Mouse (Mus musculus): Measurements from ENCODE around the gene Fndc3b. TPM values are rescaled to one million over a fixed set of nuclear protein-coding genes. Genes with fewer than 3 reads are reported as not detected.

The Fndc3b gene
- total RNA-seq, 4 experiments from 2014 or later = 9.2 to 12.6 (median 11.2) TPM

GRCm38 (mm10) chr3:27673660-27674059 lies 37.4 kb downstream of the Fndc3b start:
- DNase-seq (ENCODE audit: low spot score in 2 of 2) = no peak

DNA sequence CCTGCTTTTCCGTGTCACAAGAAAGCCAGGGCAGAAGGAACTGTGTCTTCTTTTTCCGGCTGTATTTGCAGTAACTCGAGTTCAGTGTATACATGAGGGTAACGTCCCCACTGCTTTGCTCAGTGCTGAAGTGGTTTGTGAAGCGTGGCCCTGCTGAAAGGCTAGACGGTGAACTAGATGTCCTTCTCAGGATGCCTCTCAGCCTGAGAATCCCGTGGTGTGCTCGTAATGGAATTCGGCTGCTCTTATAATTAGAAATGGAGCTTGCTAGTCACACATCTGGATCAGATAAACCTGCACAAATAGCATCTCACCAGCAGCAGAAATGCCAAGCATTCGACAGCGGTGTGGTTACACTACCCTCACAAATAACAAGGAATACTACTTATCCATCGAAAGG lies 40.7 kb downstream of the Fndc3b start:
- DNase-seq (ENCODE audit: low spot score in 2 of 2) = no peak

GRCm38 (mm10) chr3:27667280-27667679 lies 43.8 kb downstream of the Fndc3b start:
- DNase-seq (ENCODE audit: low spot score in 2 of 2) = no peak

- DNase-seq (ENCODE audit: low spot score in 2 of 2) = no peak
Observed at GRCm38 (mm10) chr3:27665338-27665737, 45.8 kb downstream of the Fndc3b start.

GRCm38 (mm10) chr3:27663221-27663620 lies 47.9 kb downstream of the Fndc3b start:
- DNase-seq (ENCODE audit: low spot score in 2 of 2) = no peak

DNA sequence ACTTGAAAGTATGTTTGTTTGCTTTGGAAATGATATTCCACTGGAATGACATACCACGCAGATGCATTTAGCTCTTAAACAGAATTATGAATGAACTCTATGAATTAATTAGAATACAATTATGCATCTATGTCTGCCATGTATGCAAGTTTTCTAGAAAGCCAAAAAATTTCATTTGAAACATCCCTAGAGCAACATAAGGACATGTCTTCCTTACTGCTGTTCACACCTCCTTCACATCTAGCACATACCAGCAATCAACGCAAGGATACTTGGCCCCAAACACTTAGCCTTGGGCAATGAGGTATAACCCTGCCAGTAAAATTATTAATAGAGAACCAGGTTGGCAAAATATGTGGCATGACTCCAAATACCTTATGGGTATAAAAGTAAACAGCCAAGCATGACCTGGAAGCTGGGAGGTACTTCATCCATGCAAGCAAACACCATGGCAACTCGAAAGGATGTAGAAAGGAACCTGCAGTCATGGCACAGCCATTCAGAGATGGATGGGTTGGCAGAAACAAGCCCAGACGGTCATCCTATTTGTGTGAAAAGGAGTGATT lies 52.8 kb downstream of the Fndc3b start:
- DNase-seq (ENCODE audit: low spot score in 2 of 2) = no peak

DNA sequence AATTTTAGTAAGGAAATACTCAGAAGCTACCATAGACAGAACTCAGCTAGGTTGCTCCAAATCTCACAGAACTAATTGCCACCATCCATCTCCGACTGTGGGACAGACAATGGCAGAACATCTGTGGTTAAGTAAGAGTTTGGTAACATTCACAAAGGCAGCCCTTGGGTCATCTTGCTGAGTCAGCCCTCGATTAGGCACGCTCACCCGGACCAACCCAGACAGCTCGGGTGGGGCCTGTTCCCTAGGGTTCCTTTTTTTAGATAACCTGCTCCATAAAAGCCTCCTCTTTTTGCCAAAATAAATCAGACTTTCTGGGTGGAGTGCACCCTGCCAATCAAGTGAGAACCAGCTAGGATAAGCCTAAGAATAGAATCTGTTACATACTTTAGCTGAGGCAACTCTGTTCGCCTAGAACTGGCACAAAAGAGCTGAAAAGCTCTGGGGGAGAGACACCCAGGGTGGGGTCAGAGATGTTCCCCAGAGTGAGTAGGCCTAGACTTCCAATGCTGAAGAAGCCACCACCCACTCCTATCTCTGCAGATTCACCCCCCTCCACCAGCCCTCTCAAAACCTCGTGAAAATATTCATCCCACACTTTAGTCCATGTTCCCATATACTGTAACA lies 54.2 kb downstream of the Fndc3b start:
- peak; percentile 43 to 52 for DNase-seq (ENCODE audit: low spot score in 2 of 2)

DNA sequence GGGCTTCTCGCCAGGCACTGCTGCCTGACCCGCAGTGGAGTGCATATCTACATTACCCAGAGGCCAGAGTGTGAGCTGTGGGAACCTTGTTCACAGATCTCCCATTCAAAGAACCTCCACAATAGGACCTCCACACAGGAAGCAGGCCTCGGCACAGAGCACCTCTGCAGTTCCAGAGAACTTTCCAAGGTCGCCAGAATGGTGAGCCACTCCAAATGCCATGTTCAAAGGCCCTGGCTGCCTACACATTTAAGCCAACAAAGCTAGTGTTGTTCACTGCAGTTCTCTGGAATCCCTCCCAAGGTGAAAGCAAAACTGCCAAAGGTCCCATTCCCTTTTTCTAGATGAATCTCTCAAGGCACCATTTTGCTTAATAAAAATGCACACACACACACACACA lies 55.4 kb downstream of the Fndc3b start:
- no peak for DNase-seq (ENCODE audit: low spot score in 2 of 2)

GRCm38 (mm10) chr3:27655042-27655441 lies 56.1 kb downstream of the Fndc3b start:
- DNase-seq (ENCODE audit: low spot score in 2 of 2) = no peak

GRCm38 (mm10) chr3:27652451-27653011 lies 58.6 kb downstream of the Fndc3b start:
- no peak for DNase-seq (ENCODE audit: low spot score in 2 of 2)

DNA sequence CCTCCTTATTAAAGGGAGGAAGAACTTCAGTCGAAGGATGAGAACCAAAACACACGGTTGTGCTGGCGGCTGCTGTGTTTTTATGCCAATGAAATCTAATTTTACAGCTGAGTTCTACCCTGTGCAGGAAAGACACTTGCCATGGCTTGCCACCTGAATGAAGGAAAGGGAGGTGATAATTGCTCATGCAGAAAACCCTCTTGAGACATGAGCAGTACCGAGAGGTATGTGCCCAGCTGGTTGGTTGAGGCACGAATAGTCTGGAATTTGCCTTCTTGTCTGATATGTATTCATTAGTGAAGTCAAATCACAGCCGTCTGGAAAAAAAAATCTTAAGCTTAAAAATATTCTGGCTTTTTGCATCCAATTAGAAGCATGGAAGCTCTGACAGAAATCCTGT lies 59.4 kb downstream of the Fndc3b start:
- no peak for DNase-seq (ENCODE audit: low spot score in 2 of 2)

GRCm38 (mm10) chr3:27650083-27650482 lies 61.0 kb downstream of the Fndc3b start:
- no peak for DNase-seq (ENCODE audit: low spot score in 2 of 2)

GRCm38 (mm10) chr3:27649316-27649715 lies 61.8 kb downstream of the Fndc3b start:
- DNase-seq (ENCODE audit: low spot score in 2 of 2) = no peak

DNA sequence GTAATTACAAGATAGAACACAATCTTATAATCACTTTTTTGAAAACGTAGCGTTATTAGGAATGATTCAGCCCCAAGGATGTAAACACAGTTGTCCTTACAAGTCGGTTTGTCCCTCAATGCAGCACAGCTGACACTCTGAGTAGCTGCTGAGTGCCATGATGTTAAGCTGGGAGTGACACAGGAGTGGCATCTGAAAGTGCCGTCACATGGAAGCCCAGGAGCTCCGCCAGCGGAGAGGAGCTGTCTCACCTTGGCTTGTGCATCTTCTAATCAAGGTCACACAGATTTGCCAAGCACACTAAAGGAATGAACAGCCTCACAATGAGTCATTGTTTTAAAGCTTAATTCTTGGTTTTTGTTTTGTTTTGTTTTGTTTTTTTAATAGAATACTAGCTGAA lies 68.7 kb downstream of the Fndc3b start:
- no peak for DNase-seq (ENCODE audit: low spot score in 2 of 2)

GRCm38 (mm10) chr3:27639701-27640100 lies 71.4 kb downstream of the Fndc3b start:
- DNase-seq (ENCODE audit: low spot score in 2 of 2) = no peak

- no peak for DNase-seq (ENCODE audit: low spot score in 2 of 2)
Observed at GRCm38 (mm10) chr3:27637046-27637661, 74.0 kb downstream of the Fndc3b start.

- no peak for DNase-seq (ENCODE audit: low spot score in 2 of 2)
Observed at GRCm38 (mm10) chr3:27635776-27636175, 75.3 kb downstream of the Fndc3b start.

DNA sequence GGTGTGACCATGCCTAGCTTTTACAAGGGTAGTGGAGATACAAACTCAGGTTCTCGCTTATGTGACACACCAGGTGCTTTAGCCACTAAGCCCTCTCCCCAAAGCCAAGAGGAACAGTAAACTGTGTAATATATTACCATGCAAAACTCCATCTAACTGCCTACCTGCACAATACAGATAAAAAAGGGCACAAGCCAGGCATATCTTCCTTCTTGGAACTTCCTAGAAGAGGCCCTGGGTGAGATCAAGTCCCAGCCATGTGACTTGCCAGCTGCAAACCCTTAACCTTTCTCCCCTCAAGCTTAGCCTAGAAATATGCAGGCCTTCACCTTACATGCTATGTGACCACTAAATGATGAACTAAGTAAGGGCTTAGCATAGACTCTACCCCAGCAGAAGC lies 78.2 kb downstream of the Fndc3b start:
- DNase-seq (ENCODE audit: low spot score in 2 of 2) = no peak

DNA sequence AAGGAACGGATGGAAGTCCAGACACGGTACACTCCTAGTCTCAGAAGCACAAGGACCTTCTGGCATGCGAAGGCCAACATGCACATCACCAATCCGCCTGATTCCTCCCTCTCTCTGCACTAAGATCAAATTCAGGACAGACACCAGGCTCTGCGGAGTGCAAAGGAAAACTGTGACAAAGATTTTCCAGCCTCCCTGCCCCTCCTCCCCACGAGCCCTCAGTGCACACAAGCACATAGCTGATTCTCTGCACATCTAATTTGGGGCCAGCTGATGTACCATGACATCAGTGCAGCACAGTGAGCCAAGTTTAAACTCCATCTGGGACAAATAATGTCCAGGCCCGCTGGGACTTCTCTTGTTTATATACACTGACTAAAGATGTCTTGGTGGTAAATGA lies 80.0 kb downstream of the Fndc3b start:
- DNase-seq (ENCODE audit: low spot score in 2 of 2) = peak; percentile 75 to 76

- DNase-seq (ENCODE audit: low spot score in 2 of 2) = no peak
Observed at GRCm38 (mm10) chr3:27629716-27630115, 81.4 kb downstream of the Fndc3b start.

GRCm38 (mm10) chr3:27626301-27626700 lies 84.8 kb downstream of the Fndc3b start:
- no peak for DNase-seq (ENCODE audit: low spot score in 2 of 2)

- DNase-seq (ENCODE audit: low spot score in 2 of 2) = no peak
Observed at GRCm38 (mm10) chr3:27625592-27625985, 85.5 kb downstream of the Fndc3b start.

Measured in gastrocnemius, adult 8-10 months (tissue).